Mouse (Mus musculus): ENCODE results near the gene Rasgef1b. TPM values are rescaled to one million over a fixed set of nuclear protein-coding genes. Genes with fewer than 3 reads are reported as not detected.

Gene Rasgef1b
- polyA plus RNA-seq, 1 experiment from 2014 or later, result 8.8 TPM

Other genes with a start within 250 kb of the Rasgef1b start
- gene Vamp9, start 177.2 kb upstream of the Rasgef1b start, polyA plus RNA-seq (2014; fragmentation: Nextera tagmentation; extraction: Ambion mirVana), result 0.51 TPM in 1 of 2 replicates, not detected in the other
- gene Hnrnpd, start 249.9 kb upstream of the Rasgef1b start, polyA plus RNA-seq (2014; fragmentation: Nextera tagmentation; extraction: Ambion mirVana), result 212 and 290 TPM in 2 replicates
- 2.5 and 4.3 TPM in 2 replicates for gene 4930524J08Rik, start 250.0 kb upstream of the Rasgef1b start, polyA plus RNA-seq (2014; fragmentation: Nextera tagmentation; extraction: Ambion mirVana)

Measured in kidney, embryonic 14.5 days (tissue).